Mouse (Mus musculus) cerebellum, postnatal 25 days (tissue): Measurements from ENCODE around the gene Heyl.

Source experiments
- DNase-seq, 2 experiments: peaks; one replicate each; pipeline ENCODE4 v3.0.0; 2021; ENCODE audit warnings: mixed read lengths in 2 of 2

Heyl gene

DNA sequence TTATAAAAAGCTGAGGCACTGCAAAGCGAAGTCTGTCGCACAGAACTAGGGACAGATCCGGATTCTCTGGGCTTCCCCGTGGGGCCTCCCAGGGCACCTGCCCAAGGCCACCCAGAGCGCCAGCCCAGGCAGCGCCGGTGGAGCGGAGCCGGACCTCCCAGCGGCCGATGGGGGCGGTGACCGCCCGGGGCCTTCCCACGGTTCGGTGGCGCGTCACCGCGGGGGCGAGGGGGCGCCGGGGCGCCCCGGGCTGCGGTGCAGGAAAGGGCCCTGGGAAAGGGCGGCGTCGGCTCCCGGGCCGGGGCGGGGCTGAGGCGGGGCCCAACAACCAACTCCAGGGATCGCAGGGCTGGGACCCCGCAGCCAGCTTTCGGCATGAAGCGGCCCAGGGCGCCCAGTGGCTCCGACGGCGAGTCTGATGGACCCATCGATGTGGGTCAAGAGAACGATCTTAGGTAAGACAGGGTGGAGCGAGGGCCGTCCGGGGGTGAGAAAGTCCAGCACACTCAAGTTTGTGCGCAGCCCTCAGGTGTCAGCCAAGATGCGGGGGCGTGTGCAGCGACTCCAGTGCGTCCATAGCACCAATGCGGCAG is at the start of gene Heyl:
Gene Heyl, plus strand, starts transcription at position 65 of the 593 bp plus-strand sequence.
- peak in 1 of 2 experiments; percentile 8 for DNase-seq

DNA sequence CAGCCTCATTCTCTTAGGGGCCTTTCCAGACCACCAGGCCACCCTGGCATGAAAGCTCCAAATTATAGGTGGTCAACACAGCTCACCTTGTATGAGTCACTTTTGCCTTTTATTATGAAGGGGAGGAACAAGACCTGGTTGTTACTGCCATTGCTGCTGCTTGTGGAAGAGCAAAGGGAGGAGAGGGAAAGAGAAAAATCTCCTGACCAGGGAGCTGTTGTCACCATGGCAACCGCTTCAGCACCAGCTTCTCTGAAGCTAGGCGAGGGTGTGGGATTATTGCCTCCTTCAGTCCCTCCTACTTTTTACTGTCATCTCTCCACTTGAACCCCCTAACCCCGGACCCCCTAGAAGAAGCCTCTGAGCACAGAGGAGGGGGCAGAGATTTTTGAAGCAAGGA is 48.5 kb upstream of the Heyl start:
- no peak for DNase-seq

DNA sequence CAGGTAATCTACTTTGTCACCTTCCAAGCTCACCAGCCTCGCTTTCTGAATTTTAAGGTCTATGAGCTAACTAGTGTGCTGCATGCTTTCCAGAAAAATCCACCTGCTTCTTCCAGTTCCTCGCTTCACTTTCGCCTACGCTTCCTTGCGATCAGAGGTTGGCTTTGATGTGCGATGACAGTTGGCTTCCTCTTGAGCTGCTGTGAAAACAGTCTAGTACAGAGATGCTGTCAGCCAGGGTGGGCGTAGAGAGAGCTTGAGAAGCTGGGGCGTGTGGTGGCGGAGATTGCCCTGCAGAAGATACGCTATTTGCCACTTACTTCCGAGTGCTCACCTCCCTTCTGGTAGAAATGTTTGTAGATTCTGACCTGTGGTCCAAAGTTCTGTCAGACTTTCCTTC is 41.0 kb upstream of the Heyl start:
- no peak for DNase-seq

DNA sequence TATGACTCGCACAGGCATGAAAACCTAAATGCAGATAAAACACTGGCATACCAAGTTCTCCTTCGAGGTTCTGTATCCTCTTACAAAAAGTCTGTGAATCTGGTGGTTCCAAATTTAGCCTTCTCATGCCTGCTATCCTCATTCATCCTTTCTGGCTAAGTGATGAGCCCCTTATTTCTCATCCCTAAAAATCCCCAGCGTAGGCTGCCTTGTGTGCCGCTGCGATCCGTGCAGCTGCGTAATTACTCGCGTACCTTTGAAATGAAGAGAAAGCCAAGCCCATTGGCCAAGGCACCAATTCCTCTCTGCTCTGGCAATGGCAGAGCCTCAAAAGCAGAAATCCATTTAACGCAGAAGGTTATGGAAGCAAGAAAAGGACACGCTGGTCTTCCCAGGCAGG is 39.6 kb upstream of the Heyl start:
- DNase-seq: no peak

DNA sequence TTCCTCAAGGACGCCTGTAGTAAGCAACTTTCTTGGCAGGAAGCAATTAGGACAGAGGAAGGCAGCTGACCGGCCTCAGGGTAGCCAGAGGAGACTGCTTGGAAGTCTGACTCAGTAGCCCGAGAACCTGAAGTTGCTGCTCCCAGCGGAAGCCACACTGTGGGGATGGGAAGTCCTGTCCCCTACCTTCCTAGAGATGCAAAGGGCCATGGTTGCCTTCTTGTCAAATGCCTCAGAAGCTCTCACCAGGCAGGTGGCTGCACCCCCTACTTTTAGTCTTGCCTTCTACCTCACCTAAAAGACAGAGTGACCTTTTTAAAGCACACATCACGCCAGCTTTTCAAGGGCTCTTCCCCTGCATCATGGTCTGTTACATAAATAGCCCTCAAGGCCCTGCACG is 36.7 kb upstream of the Heyl start:
- DNase-seq: no peak

DNA sequence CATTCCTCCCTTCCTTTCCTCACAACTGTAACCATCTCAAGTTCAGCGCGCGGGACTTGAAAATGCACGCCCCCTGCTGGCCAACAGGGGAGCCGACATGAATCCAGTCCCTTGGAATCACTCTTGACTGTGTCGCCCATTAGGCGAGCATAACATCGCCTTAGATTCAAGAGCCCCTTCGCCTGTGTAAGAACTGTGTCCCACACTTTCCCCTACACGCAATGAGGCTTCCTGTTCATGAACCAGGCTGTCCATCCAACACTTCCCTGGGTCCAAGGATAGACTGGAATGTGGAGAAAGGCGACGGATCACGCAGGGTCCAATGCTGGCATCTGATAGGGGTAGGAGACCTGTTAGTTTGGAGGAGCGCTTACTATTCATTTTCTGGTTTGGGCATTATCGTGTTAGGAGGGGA is 32.6 kb upstream of the Heyl start:
- DNase-seq: peak; percentile 84 to 88

DNA sequence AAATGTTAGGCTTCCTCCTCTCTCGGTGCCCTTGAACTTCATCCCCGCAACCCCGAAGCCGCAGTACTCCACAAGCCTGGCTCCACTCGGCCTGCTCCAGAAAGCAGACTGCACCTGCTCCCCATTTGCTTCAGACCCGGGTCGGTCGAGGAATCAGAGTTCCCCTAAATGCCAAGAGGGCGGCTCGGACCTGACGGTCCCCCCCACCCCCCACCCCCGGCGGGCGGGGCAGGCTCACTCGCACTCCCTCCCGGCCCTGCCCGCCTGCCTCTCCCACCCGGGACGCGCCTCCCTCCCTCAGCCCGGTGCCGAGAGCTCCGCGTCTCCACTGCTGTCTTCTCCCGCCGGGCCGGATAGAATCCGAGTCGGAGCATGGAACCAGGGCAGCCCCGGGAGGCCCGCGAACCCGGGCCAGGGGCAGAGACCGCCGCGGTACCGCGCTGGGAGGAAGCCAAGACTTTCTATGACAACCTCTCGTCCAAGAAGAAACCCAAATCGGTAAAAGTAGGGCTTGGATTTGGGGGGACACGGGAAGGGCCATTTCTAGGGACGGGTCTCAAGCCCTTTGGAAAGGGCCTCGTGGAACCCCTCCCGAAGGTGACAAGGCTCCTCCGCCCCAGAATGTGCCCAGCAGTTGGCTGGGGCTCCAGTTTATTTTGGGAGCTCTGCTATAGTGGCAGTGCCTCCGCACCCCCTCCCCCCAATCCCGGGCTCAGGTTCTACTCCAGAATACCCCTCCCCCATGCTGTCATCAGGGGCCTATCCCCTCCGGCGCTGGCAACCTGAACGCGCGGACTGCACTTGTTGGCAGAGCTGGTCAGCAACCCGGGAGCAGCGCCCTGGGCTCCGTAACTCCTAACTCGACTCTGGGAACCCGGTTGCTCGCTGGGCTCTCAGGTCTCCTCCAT is 31.9 kb upstream of the Heyl start, which contains the start of gene Nt5c1a:
Gene Nt5c1a, plus strand, starts transcription at position 319 of the 908 bp plus-strand sequence.
- DNase-seq: peak; percentile 82 to 86

DNA sequence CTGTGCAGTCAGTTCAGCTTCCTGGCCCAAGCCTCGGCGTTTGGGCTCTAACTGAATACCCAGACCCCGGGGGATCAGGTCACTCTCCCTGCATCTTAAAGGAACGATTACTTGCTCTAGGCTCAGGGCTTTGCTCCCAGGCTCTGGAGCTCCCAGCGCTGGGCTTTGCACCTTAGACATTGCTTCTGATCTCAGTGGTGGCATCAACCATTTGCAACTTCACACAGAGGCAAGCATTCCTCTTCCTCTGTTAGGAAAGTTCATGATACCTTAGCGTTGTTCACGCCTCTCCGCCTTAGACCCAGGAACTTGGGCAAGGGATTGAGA is 31.3 kb upstream of the Heyl start:
- no peak for DNase-seq

DNA sequence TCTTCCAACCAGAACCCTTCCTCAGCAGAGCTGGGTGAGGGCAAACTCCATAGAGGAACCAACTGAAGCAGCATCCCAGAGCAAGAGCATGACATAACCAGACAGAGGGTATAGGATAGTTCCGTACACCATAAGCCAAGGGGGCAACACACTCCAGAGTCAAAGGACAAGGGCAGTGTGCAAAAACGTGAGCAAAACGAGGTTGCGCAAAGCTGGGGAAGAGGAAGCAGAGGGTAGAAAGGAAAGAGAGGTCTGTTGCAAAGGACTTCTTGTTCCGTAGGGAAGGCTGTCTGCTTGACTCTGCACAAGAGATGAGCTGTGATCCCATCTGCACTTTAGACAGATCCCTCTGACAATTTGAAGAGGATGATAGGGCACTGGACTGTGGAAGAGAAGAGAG is 26.0 kb upstream of the Heyl start:
- DNase-seq: no peak

DNA sequence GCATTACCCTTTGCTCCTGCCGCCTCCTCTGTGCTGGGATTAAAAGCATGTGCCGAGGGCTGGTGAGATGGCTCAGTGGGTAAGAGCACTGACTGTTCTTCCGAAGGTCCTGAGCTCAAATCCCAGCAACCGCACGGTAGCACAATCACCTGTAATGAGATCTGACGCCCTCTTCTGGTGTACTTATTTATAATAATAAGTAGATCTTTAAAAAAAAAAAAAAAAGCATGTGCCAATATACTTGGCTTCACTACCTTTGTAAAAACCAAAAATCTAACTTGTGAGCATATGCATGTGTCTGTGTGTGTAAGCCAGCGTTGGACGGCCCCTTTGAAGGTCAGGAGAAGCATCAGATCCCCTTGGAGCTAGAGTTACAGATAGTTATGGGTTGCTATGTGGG is 22.4 kb upstream of the Heyl start:
- DNase-seq: no peak

DNA sequence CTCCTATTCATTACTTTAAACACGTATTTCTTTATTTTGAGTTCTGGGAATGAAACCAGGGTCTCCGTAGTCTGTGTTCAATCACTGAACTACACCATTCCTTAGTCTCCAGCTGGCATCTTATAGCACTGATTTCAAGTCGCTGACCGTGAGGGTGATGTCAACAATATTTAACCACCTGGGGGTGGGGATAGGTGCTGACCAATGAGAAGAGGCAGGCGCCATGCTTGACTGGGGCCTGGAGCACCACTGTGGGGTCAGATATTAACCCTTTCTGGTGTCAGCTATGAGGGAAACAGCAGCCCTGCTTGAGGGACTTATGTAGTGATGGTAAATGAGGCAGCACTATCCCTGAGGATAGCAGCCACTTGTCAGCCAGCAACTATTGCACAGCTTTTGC is 21.9 kb upstream of the Heyl start:
- no peak for DNase-seq

DNA sequence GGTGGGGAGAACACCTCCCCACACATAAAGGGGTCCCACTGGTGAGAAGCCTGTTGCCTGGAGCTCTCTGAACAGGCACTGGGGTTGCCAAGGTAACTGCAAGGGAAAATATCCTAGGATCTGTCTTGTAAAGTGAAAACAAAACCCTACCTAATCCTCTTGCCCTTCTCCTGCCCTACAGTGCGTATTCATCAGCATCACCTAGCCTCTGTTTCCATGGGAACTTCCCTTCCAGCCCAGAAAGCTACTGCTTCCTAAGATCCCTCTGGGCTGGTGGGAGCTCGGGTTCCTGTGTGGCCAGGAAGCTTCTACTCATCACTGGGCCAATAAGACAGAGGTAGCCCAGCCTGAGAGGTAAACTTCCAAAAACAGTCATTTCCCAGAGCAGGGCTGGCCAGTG is 21.0 kb upstream of the Heyl start:
- DNase-seq: no peak

DNA sequence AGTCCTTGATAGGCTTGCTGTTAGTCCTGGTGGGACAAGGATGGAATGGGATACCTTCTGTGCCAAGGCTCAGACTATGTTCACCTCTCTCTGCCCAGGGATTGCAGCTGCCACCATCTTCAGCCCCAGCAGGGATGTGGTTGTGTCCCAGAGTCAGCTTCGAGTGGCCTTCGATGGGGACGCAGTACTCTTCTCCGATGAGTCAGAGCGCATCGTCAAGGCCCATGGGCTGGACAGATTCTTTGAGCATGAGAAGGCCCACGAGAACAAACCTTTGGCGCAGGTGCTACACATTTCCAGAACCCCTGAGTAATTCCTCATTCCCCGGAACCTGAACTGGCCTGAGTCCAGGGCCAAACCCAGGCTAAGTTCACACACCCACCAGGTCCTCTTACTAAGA is 19.4 kb upstream of the Heyl start:
- no peak for DNase-seq

DNA sequence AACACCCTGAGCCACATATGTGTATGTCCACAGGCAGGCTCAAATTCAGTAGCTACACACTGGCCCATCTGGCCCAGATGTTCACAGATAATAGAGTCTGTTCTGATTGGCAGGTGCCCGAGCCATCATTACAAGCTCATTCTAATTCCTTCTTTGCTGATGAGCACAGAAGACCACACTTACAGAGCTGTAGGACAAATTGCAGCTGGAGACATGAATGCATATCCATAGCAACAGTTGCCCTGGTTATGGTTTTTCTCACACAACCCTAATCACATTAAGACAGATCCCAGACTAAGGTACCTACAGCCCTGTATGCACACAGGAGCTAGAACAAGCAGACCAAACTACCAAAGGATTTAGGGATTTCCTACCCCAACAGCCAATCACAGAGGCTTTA is 18.0 kb upstream of the Heyl start:
- no peak for DNase-seq

DNA sequence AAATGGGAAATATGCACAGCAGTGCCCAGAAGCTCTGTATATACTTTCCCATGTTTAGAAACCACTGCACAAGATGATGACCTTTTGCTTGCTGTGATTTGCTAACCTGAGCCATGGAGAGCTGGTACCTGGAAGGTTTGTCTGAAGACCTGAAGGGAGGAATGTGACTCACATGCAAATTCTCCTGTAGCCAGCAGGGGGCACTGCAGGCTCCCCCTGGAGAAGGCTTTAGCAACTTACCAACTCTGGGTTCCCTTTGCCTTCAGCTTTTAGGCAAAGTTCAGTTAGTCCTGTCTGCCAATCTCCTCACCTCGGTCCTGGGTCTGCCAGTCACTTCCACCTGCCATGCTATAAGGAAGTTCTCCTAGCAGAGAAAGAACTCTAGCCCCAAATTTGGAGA is 16.6 kb upstream of the Heyl start:
- peak; percentile 42 to 65 for DNase-seq

DNA sequence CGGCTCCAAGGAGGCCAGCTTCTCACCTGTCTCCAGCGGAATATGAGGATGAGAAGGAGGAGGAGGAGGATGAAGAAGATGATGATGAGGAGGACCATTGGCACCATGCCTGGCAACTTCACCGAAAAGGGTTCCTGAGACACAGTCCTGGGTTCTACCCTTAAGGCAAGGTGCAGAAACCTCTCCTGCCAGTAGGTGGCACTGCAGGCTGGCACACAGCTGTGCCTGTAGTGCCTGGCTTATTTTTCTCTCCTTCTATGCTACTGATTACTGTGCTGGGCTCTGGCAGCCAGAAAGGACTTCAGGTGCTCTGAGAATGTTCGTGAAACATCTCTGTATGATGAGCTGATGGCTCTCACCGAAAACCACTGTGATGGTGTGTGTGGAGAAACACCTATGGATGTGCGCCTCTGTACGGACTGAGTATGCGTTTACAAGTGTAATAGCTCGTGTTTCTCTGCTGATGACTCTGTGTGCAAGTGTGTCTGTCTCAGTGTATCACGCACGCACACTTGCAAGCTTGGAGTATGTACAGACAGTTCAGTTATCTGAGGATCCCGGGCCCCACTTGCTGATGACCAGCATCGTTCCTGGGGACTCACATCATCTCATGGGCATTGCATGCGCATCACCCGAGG is 13.5 kb upstream of the Heyl start:
- peak; percentile 79 to 88 for DNase-seq

DNA sequence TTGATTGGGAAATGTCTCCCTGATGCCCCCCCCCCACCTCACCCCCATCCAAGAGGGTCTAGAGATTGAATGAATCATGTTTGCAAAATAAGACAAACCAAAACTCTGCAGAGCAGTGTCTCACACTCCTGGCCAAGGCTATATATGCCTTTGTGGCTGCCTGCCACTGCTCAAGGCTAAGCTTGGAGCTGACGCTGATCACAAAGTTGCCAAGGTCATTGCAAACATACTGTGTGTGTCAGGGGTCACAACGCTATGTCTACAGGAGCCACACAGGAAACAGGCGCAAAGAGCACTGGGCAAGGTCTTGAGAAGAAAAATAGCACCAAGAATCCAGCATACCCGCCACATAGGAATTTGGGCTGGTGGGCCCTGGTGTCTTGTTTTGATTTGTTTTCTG is 12.7 kb upstream of the Heyl start:
- DNase-seq: no peak

DNA sequence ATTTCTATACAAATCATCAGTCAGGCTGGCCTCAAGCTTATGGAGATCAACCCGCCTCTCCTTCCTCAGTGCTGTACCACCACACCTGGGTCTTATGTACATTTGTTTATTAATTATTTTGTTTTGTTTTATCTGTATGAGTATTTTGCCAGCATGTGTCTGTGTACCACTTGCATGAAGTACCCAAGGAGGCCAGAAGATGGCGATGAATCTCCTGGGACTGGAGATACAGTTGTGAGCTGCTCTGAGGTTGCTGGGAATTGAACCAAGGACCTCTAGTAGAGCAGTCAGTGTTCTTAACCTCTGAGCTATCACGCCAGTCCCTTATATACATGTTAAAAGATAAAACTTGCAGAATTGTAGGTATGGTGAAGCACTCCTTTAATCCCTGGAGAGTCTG is 10.0 kb upstream of the Heyl start:
- DNase-seq: no peak

DNA sequence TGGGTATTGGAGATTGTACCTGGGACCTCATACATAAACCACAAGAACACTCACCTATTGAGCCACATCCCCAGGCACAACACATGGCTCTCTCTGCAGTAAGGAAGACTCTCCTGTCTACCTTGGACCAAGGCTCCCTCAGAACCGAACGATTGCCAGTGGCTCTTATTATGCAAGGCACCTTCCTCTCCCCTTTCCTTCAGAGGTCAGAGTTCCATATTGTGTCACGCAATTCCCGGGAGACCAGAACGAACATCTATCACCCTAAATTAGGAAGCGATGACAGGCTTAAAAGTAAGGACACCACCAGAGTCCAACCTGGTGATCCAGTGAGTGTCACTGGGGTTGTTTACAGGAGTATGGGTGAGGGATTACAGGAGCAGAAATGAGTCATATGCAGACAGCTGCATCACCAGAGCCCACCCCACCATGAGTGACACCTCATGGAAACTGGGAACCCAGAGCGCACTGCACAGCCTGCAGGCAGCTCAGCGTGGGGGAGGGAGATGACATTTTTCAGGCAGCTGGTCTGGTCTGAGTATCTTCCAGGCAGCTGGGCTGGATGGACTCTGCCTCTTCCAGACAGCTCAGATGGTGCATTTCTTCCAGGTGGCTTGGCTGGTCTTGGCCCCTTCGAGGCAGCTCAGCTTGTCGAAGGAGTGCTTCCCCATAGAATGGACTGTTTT is 7.5 kb upstream of the Heyl start:
- no peak for DNase-seq

DNA sequence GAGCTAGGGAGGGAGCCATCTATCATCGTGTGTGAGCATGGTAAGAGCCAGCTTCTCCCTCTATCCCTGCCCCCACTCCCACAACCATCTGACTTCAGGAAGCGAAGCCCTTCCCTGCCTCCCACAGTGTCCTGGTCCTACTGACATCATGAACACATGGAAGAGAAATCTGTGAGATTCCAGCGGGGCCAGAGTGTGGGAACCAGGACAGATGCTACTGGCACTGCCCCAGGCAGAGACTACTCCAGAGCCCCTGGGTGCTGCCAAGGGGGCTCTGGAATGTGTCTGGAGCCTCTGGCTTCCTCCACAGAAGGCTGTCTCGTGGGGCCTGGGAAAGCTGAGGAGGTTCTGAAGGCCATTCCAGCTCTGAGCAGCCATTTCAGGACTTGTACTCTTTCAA is 5.6 kb upstream of the Heyl start:
- DNase-seq: no peak

DNA sequence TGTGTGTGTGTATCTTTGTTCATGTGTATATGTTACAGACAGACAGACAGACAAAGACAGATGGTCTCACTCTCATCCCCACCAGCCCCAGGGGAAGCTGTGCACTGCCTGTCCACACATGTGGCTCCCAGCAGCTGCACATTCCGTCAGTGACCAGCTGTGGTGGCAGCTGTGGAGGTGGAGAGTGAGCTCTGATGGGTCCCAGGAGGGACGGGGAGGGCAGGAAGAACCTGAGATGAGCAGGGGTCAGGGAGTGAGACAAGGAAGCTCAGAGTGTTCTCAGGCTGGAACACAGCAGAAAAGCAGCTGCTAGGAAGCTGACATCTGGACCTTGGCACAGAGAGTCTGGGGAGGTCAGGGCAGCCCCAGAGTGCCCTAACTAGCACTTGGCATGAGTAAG is 5.1 kb upstream of the Heyl start:
- DNase-seq: no peak

DNA sequence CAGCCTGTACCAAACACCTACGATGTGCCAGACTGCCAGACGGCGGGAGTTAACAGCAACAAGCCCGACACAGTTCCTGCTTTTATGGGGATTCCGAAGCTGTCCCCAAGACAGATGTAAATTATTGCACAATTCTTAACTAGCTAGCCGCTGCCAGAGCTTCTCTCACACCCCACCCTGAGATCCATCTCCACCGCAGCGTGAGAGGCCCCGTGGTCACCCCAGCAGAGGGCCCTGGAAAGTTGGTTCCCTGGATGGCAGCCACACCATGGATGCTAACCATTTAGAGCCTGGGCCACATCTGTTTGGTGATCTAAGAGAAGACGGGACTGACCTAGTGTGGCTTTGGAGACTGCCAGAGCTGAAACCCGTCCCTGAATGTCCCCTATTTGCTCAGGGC is 4.2 kb upstream of the Heyl start:
- DNase-seq: no peak

DNA sequence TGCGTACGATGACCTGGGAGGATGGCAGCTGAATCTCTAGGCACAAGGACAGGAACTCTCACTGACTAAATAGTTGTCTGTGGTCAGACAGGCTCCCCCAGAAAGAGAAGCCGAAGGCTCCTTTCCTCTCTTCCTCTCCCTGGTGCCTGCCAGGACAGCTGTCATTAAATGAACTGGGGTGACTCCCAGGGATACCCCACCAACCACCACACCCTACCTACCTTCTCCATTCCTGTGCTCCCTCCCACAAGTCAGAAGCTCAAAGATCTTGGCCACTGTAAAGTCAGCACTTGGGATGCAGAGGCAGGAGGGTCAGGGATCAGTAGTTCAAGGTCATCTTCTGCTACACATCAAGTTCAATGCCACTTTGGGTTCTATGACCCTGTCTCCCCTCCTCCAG is 515 bp upstream of the Heyl start:
- no peak for DNase-seq
